Mouse (Mus musculus) MEL (cell line): ENCODE measurements at regions not wholly inside any gene's neighbourhood (a gene's known extent, or its start where the extent isn't known, plus 50 kb on each side); places are given as distances from the start of the nearest gene placed in this dataset.

Source experiments
- DNase-seq: peaks from one replicate; pipeline ENCODE4 v3.0.0; 2011; ENCODE audit warnings: low read depth, low spot score
- H3K27ac ChIP-seq: 2 replicates; pipeline ENCODE4 v1.5.1; 2012; ENCODE audit warnings: low read depth, mild to moderate bottlenecking, control low read depth, low read length, moderate library complexity; ENCODE audit not compliant: control insufficient read depth
- H3K27me3 ChIP-seq, 2 experiments: fragments of 150-350 bp in 1 of 2; sonication (generic) in 1 of 2; 2 replicates each; pipeline ENCODE4 v1.6.1; 2012; ENCODE audit warnings: low read length in 2 of 2, mild to moderate bottlenecking in 2 of 2, improper control_type of control experiment in 1 of 2, moderate library complexity in 1 of 2; ENCODE audit not compliant: insufficient read depth in 2 of 2, control insufficient read depth in 1 of 2
- H3K36me3 ChIP-seq, 2 experiments: 2 replicates each; pipeline ENCODE4 v1.6.1; 2012 to 2014; ENCODE audit warnings: low read length in 2 of 2, improper control_type of control experiment in 1 of 2, inconsistent platforms in 1 of 2, mild to moderate bottlenecking in 1 of 2; ENCODE audit not compliant: insufficient read depth in 2 of 2, control insufficient read depth in 1 of 2
- H3K4me1 ChIP-seq, 2 experiments: fragments of 150-350 bp in 1 of 2; sonication (generic) in 1 of 2; 2 replicates each; pipeline ENCODE4 v1.6.1; 2012; ENCODE audit warnings: low read length in 2 of 2, improper control_type of control experiment in 1 of 2, mild to moderate bottlenecking in 1 of 2; ENCODE audit not compliant: insufficient read depth in 2 of 2, control insufficient read depth in 1 of 2
- H3K4me3 ChIP-seq, 2 experiments: fragments of 150-350 bp in 1 of 2; sonication (generic) in 1 of 2; 2 replicates each; pipeline ENCODE4 v1.5.1; 2012; ENCODE audit warnings: low read depth in 2 of 2, low read length in 2 of 2, mild to moderate bottlenecking in 2 of 2, moderate library complexity in 2 of 2, control low read depth in 1 of 2, improper control_type of control experiment in 1 of 2; ENCODE audit not compliant: control insufficient read depth in 1 of 2, insufficient read depth in 1 of 2
- H3K79me2 ChIP-seq: 2 replicates; pipeline ENCODE4 v1.6.1; 2012; ENCODE audit warnings: mild to moderate bottlenecking, low read length, moderate library complexity; ENCODE audit not compliant: control insufficient read depth, poor library complexity, insufficient read depth
- H3K9ac ChIP-seq: 2 replicates; pipeline ENCODE4 v1.6.1; 2012; ENCODE audit warnings: low read depth, mild to moderate bottlenecking, control low read depth, low read length, moderate library complexity; ENCODE audit not compliant: control insufficient read depth, poor library complexity, severe bottlenecking
- H3K9me3 ChIP-seq: fragments of 150-350 bp; sonication (generic); replicated peaks from 2 replicates; pipeline ENCODE4 v1.6.1; 2012; ENCODE audit warnings: mild to moderate bottlenecking, low read length, improper control_type of control experiment, moderate library complexity; ENCODE audit not compliant: insufficient read depth
- BHLHE40 ChIP-seq: IDR thresholded peaks from 2 replicates; pipeline ENCODE4 v1.6.1; 2012; ENCODE audit warnings: low read depth, mild to moderate bottlenecking, inconsistent platforms, low read length, improper control_type of control experiment, borderline replicate concordance
- CHD2 ChIP-seq: IDR thresholded peaks from 2 replicates; pipeline ENCODE4 v1.6.1; 2011; ENCODE audit warnings: low read length, improper control_type of control experiment
- CTCF ChIP-seq, 3 experiments: IDR thresholded peaks in 2 of 3; conservative IDR thresholded peaks in 1 of 3; 2 replicates each; pipeline ENCODE4 v1.5.1; 2011 to 2012; ENCODE audit warnings: low read length in 3 of 3, low read depth in 2 of 3, mild to moderate bottlenecking in 2 of 3, improper control_type of control experiment in 1 of 3, inconsistent platforms in 1 of 3, mixed read lengths in 1 of 3, moderate library complexity in 1 of 3; ENCODE audit not compliant: control insufficient read depth in 1 of 3, insufficient read depth in 1 of 3, poor library complexity in 1 of 3, severe bottlenecking in 1 of 3
- E2F4 ChIP-seq: IDR thresholded peaks from 2 replicates; pipeline ENCODE4 v1.6.1; 2011; ENCODE audit warnings: low read depth, low read length, improper control_type of control experiment, borderline replicate concordance
- ELF1 ChIP-seq: IDR thresholded peaks from 2 replicates; pipeline ENCODE4 v1.6.1; 2014; ENCODE audit warnings: low read depth, mild to moderate bottlenecking, inconsistent platforms, low read length, improper control_type of control experiment, moderate library complexity
- EP300 ChIP-seq, 2 experiments: IDR thresholded peaks; 2 replicates each; pipeline ENCODE4 v1.6.1; 2011; ENCODE audit warnings: improper control_type of control experiment in 2 of 2, low read length in 2 of 2, low read depth in 1 of 2, mild to moderate bottlenecking in 1 of 2
- GABPA ChIP-seq: IDR thresholded peaks from 2 replicates; pipeline ENCODE4 v1.6.1; 2012; ENCODE audit warnings: low read depth, mild to moderate bottlenecking, inconsistent platforms, low read length, improper control_type of control experiment, moderate library complexity
- HCFC1 ChIP-seq: IDR thresholded peaks from 2 replicates; pipeline ENCODE4 v1.6.1; 2012; ENCODE audit warnings: low read depth, mild to moderate bottlenecking, inconsistent platforms, low read length, improper control_type of control experiment, moderate library complexity
- JUND ChIP-seq: IDR thresholded peaks from 2 replicates; pipeline ENCODE4 v1.6.1; 2011; ENCODE audit warnings: low read depth, mild to moderate bottlenecking, improper control_type of control experiment, low read length
- KAT2A ChIP-seq: conservative IDR thresholded peaks from 2 replicates; pipeline ENCODE4 v1.6.1; 2012; ENCODE audit warnings: low read depth, low read length, improper control_type of control experiment, inconsistent platforms
- MAFK ChIP-seq: IDR thresholded peaks from 2 replicates; pipeline ENCODE4 v1.6.1; 2011; ENCODE audit warnings: low read depth, mild to moderate bottlenecking, low read length, improper control_type of control experiment, borderline replicate concordance
- MAX ChIP-seq: IDR thresholded peaks from 2 replicates; pipeline ENCODE4 v1.6.1; 2011; ENCODE audit warnings: low read length, improper control_type of control experiment
- MAZ ChIP-seq: IDR thresholded peaks from 2 replicates; pipeline ENCODE4 v1.6.1; 2012; ENCODE audit warnings: low read depth, mild to moderate bottlenecking, inconsistent platforms, low read length, improper control_type of control experiment
- MEF2A ChIP-seq: IDR thresholded peaks from 2 replicates; pipeline ENCODE4 v1.6.1; 2014; ENCODE audit warnings: low read depth, mild to moderate bottlenecking, inconsistent platforms, low read length, improper control_type of control experiment; ENCODE audit not compliant: poor library complexity, insufficient replicate concordance, severe bottlenecking; ENCODE audit errors: extremely low read depth
- MXI1 ChIP-seq: IDR thresholded peaks from 2 replicates; pipeline ENCODE4 v1.6.1; 2011; ENCODE audit warnings: mild to moderate bottlenecking, low read depth, low read length, improper control_type of control experiment
- MYB ChIP-seq: IDR thresholded peaks from 2 replicates; pipeline ENCODE4 v1.6.1; 2011; ENCODE audit warnings: mild to moderate bottlenecking, low read depth, low read length, improper control_type of control experiment
- NELFE ChIP-seq: IDR thresholded peaks from 2 replicates; pipeline ENCODE4 v1.6.1; 2011; ENCODE audit warnings: low read depth, low read length, improper control_type of control experiment
- NRF1 ChIP-seq: IDR thresholded peaks from 2 replicates; pipeline ENCODE4 v1.6.1; 2014; ENCODE audit warnings: low read depth, mild to moderate bottlenecking, inconsistent platforms, low read length, improper control_type of control experiment, moderate library complexity; ENCODE audit not compliant: poor library complexity, insufficient read depth, severe bottlenecking
- POLR2A ChIP-seq, 2 experiments: IDR thresholded peaks; 2 replicates each; pipeline ENCODE4 v1.6.1; 2011 to 2012; ENCODE audit warnings: low read length in 2 of 2, mild to moderate bottlenecking in 2 of 2, control low read depth in 1 of 2, improper control_type of control experiment in 1 of 2, low read depth in 1 of 2, moderate library complexity in 1 of 2; ENCODE audit not compliant: control insufficient read depth in 1 of 2, insufficient read depth in 1 of 2, poor library complexity in 1 of 2
- SIN3A ChIP-seq: IDR thresholded peaks from 2 replicates; pipeline ENCODE4 v1.6.1; 2012; ENCODE audit warnings: low read length, improper control_type of control experiment, inconsistent platforms
- SMC3 ChIP-seq: IDR thresholded peaks from 2 replicates; pipeline ENCODE4 v1.6.1; 2011; ENCODE audit warnings: low read depth, low read length, improper control_type of control experiment
- TAL1 ChIP-seq: IDR thresholded peaks from 2 replicates; pipeline ENCODE4 v1.6.1; 2012; ENCODE audit warnings: mild to moderate bottlenecking, inconsistent platforms, low read length, moderate library complexity, mixed read lengths
- TBP ChIP-seq: IDR thresholded peaks from 2 replicates; pipeline ENCODE4 v1.8.0; 2011; ENCODE audit warnings: low read depth, low read length, improper control_type of control experiment
- TCF12 ChIP-seq: IDR thresholded peaks from 2 replicates; pipeline ENCODE4 v1.6.1; 2014; ENCODE audit warnings: low read depth, mild to moderate bottlenecking, inconsistent platforms, low read length, improper control_type of control experiment, moderate library complexity
- UBTF ChIP-seq: IDR thresholded peaks from 2 replicates; pipeline ENCODE4 v1.6.1; 2012; ENCODE audit warnings: low read depth, mild to moderate bottlenecking, inconsistent platforms, low read length, improper control_type of control experiment, moderate library complexity, borderline replicate concordance; ENCODE audit not compliant: insufficient read depth
- ZC3H11A ChIP-seq: IDR thresholded peaks from 2 replicates; pipeline ENCODE4 v1.6.1; 2012; ENCODE audit warnings: low read depth, mild to moderate bottlenecking, inconsistent platforms, low read length, improper control_type of control experiment

DNA sequence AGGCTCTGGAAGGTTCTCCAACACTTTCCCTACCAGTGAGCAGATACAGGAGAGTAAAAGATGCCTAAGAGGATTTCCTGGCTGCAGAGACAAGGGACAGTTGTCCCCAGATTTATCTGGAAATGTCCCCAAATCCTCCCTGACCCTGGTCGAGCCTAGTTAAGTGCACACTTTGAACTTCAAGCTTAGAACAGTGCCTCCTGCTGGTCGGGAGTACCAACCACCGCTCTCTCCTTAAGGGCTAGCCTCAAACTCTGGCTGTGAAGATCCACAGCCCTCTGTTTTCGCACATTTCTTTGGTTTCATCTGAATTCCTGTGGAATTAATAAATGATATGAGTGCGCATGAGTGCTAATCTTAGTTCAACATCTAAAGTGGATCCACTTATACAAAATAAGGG lies 146.1 kb upstream of the Sfswap start:
- Histone ChIP-seq H3K27me3 (no peaks in the 10 kb centered on the region), H3K4me3 (no peak overlapping the region), H3K9me3 (no peaks in the 10 kb centered on the region), H3K27ac (no peak overlapping the region), H3K79me2 (no peaks in the 10 kb centered on the region), H3K36me3 (no peaks in the 10 kb centered on the region), H3K4me1 (no peaks in the 10 kb centered on the region), H3K9ac (no peak overlapping the region)
- DNase-seq: no peak
- TF ChIP-seq POLR2A (IDR thresholded peaks at IDR 0.05; ENCODE audit: control insufficient read depth in 1 of 2, insufficient read depth in 1 of 2, low read depth in 1 of 2, low read length in 2 of 2, poor library complexity in 1 of 2): no peak
- no peak for TF ChIP-seq HCFC1
- no peak for TF ChIP-seq CTCF (IDR thresholded peaks at IDR 0.05 in 2 of 3, conservative IDR thresholded peaks at IDR 0.05 in 1 of 3; ENCODE audit: control insufficient read depth in 1 of 3, insufficient read depth in 1 of 3, low read depth in 2 of 3, low read length in 3 of 3, poor library complexity in 1 of 3, severe bottlenecking in 1 of 3)
- TF ChIP-seq TCF12: no peak
- no peak for TF ChIP-seq ELF1
- TF ChIP-seq MAFK: no peak
- TF ChIP-seq NRF1: no peak
- TF ChIP-seq MXI1: no peak
- no peak for TF ChIP-seq KAT2A
- no peak for TF ChIP-seq UBTF
- TF ChIP-seq CHD2: no peak
- no peak for TF ChIP-seq MEF2A
- no peak for TF ChIP-seq ZC3H11A
- no peak for TF ChIP-seq E2F4
- no peak for TF ChIP-seq BHLHE40
- TF ChIP-seq MYB: no peak

DNA sequence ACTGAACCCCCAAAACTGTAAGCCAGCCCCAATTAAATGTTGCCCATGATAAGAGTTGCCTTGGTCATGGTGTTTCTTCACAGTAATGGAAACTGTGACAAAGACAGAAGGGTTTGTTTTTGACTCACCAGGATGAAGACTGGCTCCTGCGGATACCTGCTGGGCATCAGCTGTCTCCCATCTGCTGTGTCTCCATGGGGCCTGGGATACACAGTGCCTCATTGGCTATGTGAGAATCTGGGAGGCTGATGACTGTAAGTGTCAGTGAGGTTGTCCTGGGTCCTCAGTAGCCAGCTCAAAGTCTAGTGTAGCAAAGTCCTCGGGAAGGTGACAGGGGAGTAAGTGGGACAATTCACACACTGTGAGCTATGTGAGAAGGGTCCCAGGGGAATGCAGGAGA lies 139.5 kb upstream of the Sfswap start:
- H3K4me1 ChIP-seq: no peaks in the 10 kb centered on the region

More for the DNA sequence above, 139.5 kb upstream of the Sfswap start:
- TF ChIP-seq GABPA: no peak
- TF ChIP-seq SMC3: no peak
- no peak for TF ChIP-seq KAT2A
- no peak for TF ChIP-seq BHLHE40
- TF ChIP-seq ELF1: no peak
- no peak for TF ChIP-seq MAZ
- TF ChIP-seq ZC3H11A: no peak
- no peak for TF ChIP-seq TBP
- no peak for TF ChIP-seq EP300 (IDR thresholded peaks at IDR 0.05; ENCODE audit: low read depth in 1 of 2, low read length in 2 of 2)
- no peak for TF ChIP-seq MAX
- no peak for TF ChIP-seq E2F4
- TF ChIP-seq CTCF (IDR thresholded peaks at IDR 0.05 in 2 of 3, conservative IDR thresholded peaks at IDR 0.05 in 1 of 3; ENCODE audit: control insufficient read depth in 1 of 3, insufficient read depth in 1 of 3, low read depth in 2 of 3, low read length in 3 of 3, poor library complexity in 1 of 3, severe bottlenecking in 1 of 3): no peak
- no peak for TF ChIP-seq JUND
- no peak for TF ChIP-seq SIN3A
- TF ChIP-seq NELFE: no peak
- TF ChIP-seq TAL1: no peak
- TF ChIP-seq TCF12: no peak
- no peak for TF ChIP-seq CHD2
- Histone ChIP-seq H3K79me2 (no peaks in the 10 kb centered on the region), H3K9ac (no peak overlapping the region), H3K27ac (no peak overlapping the region), H3K27me3 (no peaks in the 10 kb centered on the region), H3K36me3 (no peaks in the 10 kb centered on the region), H3K9me3 (no peaks in the 10 kb centered on the region; the same call in 1 of the 2 replicates), H3K4me3 (no peak overlapping the region)
- no peak for DNase-seq
